Mouse (Mus musculus): ENCODE measurements around the gene Slc41a3.

Slc41a3 gene

DNA sequence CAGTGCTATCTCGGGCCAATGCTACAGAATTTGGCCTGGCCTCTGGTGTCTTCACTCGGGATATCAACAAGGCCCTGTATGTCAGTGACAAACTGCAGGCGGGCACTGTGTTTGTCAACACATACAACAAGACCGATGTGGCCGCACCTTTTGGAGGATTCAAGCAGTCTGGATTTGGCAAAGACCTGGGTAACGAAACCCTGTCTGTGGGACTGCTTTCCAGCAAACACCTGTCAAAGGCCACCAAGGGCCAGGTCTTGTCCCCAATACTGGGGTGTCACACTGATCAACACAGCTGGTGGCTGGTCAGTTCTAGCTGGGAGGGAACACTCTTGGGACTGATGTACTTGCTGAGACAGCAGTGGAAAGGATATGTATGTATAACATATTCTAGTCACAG is 6.3 kb upstream of the Slc41a3 start:
- no peak for DNase-seq

DNA sequence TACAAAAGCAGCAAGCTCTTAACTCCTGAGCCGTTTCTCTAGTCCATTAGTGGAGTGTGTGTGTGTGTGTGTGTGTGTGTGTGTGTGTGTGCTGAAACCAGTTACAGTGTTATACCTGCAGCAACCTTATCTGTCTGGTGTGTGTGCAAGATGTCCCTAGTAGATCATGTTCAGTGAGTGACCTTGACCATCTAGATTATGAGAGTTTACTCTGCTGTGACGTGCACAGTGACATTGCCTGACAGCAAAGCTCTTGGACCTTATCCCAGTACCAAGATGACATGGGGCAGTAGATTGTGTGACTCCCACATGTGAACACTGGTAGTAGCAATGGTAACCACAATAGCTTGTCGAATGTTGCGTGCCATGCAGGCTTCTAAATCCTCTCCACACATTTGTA is 4.2 kb upstream of the Slc41a3 start:
- DNase-seq, result no peak

DNA sequence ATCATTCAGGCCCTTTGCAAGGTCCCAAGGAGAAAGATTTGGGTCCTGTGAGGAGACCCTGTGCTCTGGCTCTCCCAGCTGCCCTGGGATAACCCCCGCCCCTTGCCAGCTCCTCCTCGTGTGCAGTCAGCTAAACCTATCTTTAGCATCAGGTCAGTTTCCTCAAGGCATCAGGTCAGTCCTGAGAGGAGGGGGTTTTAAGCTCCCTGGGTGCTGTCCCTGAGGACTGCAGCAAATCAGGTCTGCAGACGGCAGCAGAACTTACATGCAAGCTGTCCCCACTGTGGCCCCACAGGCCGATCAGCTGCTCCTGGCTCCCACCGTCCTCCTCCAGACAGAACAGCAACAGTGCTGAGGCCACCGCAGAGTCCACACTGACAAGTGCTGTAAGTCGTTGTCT is 2.8 kb upstream of the Slc41a3 start:
- no peak for DNase-seq

DNA sequence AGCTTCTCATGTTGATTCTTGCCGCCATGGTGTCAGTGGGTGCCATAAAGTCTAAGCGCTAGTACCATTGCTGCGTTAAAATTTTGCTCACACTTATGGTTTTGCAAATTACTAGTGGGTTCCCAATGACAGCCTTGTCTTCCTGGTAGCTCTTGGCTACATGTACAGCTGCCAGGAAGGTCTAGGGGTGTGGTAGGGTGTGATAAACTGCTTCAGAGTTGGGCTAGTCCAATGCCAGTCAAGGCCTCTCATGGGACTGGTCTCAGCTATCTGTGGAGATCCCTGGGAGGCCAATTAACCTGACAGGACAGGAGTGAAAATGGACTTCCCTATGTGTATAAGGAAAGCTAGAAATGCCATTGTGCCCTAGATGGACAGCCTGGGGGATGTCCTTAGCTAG is 2.2 kb upstream of the Slc41a3 start:
- DNase-seq, result no peak

DNA sequence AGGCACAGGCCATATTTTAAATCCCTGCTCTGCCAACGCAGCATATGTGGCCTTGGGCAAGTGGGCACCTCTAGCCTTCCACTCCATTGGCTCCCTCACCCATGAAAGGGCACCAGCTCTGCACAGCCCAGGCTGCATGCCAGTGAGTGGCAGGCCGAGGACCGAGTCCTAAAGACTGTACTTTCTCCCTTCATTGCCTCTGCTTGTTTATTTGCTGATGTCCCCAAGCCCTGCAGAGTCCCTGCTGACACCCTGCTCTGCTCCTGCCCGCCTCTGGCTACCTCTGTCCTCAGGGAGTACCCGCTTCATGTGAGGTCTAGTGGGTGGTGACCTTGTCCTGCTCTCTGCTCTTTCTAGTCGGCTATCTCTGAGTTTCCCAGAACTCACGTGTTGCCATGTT is 1.4 kb upstream of the Slc41a3 start:
- no peak for DNase-seq

DNA sequence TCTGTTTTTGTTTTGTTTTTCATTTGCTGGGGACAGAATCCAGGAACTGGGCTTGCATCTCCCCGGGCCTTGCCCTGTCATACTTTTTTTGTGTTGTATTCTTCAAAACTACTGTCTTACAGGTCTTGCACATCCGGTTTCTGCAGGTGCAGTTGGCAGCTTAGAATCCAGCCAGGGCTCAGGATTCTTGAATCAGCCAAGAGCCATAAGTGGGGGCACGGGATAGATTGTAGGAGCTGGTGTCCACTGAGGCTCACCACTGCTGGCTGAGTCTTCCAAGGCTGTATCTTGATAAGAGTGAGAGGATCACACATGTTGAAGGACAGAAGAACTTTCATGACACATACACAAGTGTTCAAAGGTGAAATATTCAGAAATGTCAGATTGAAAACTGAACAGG is 395 bp upstream of the Slc41a3 start:
- DNase-seq, result no peak

DNA sequence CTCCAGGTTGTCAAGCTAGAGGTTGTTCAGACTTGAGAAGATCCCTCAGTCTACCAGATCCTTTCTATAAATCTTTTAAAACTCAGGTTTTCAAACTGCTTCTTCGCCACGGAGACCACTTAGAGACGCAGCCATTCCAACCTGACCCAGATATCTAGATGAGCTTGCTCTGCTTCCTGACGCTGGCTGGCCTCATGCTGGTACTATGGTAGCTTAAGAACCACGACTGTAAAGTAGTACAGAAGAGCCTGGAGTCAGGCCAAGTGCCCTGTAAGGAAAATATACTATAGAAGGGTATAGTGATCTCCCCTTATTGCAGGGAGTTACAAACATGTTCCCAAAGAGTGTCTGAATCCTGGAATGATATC is 757 bp downstream of the Slc41a3 start:
- DNase-seq, result no peak

DNA sequence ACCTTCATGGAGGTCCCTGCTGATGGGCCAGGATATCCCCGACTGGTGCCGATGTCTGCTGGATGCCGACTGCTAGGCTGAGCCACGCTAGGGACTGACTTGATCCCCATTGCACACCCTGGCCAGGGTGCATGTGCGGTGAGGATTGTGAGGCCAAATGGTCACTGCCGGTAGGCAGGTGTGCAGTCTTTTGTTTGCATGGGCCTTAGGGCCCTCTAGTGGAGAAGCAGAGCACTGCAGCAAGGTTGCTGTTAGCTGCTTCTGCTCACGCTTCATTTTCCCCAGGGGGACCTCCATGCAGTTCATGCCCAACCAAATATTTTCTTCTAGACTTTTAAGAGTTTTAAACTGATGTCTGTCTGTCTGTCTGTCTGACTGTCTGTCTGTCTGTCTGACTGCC is 2.0 kb downstream of the Slc41a3 start:
- DNase-seq, result peak; percentile 77 to 84

DNA sequence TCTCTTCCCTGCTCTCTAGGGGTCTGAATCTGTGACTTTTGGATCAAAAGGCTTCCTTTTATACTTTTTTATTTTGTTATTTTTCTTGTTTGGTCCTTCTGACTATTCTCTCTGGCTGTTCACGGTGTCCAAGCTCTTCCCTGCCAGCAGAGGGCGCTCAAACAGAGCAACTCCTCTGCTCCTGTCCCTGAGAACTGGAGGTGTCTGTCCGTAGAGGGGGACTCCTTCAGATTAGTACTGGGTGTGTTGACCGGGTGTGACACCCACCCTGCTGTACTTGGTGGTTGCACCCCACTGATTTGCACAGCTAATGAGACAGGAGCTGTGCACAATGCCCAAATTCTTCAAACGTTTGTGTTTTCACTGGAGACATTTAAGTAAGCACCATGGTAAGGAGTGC is 2.7 kb downstream of the Slc41a3 start:
- peak; percentile 80 to 82 for DNase-seq

DNA sequence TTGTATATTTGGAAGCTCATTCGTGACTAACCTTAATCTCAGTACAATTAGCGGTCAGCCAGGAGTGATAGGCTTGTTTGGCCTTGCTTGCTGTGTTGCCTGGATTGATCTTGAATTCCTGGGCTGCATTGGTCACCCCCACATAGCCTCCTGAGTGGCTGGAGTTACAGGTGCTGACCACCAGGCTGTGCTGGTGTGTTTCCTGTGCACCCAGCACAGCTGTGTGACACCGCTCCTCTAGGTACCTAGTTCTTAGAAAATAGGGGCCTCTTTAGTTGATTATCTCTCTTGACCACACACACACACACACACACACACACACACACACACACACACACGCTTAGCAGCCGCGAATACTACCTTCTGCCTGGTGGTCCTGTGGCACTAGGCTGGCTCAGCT is 3.7 kb downstream of the Slc41a3 start:
- peak; percentile 56 to 70 for DNase-seq

DNA sequence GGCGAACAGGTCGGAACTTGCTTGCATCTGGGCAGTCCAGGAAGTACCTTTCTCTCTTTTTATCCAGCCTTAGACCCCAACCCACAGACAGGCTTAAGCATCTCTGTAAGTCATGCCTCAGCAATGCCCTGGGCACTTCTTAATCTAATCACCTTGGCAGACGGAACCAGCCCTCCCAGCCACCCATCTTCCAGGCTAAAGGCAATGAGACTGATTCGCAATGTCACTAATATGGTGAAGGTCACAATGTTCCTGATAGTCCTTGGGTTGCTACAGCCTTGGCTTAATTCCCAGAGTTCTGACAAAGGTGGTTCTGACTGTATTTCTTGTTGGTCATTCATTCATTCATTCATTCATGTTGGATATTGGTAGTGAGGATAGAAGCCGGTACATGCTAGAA is 5.7 kb downstream of the Slc41a3 start:
- DNase-seq, result no peak

DNA sequence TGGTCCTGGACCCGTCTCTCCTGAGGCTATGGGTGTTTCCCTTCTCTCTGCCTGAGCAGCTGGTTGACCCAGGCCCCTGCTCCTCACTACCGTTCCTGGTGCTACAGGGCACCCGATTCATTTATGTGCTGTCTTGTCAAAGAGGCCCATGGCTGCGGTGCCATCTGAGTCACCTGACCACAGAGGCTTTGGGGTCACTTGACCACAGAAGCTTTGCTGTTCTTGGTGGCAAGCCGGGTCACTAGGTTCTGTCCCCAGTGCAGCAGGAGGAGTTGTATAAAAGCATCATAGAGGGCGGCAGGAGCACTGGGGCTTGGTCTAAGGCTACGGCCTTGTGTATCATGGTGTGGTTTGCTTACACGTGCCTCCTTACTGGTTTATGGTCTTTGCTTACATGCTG is 8.8 kb downstream of the Slc41a3 start:
- DNase-seq, result no peak

DNA sequence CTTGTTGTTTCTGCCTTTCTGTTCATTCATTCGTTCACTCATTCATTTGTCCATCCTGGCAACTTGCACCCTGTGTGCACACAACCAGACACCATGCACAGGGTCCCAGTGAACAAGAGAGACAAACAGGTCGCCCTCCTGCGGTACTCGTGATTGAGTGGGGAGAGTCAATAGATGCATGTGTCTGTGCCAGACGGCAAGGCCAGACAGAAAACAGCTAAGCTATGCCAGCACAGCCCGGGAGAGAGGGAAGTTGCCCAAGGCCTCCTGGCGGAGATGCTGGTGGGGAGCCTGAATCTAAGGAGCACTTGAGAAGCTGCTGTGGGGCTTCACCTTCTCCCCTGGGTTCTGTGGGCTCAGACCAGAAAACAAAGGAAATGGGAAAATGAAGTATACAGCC is 10.8 kb downstream of the Slc41a3 start:
- DNase-seq, result no peak

DNA sequence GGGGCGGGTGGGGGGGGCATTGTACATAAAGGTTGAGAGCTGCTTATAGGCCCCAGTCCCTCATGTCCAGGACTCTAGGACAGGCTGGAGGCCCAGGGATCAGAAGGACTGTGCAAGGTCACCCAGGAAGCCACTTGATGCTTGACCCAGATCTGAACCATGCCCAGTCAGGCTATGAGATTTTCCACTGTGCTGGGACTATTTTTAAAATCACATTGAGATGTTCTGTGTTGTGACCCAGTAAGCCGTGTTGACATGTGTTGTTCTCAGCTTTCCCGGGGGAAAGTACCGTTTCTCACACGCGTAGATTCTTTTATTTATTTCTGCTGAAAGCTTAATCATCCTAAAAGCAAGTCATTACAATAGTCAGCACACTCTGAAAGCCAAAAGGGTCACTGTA is 11.5 kb downstream of the Slc41a3 start:
- no peak for DNase-seq

DNA sequence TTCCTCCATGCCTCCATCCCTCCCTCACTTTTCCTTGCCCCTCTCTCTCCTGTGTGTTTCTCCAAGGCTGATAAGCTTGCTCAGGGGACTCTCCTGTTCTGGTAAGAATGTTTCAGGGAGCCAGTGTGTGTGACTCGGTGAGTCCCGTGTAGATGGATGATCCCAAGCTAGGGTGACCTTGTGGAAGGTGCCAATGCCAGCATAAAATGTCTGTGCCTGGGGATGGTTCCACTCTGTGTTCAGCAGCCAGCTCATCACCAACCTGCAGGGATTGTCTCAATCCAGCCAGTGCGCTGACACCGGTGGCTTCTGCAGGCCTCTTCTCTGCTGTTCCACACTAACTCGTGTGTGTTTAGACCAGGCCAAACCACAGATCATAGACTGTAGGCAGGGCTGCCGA is 12.0 kb downstream of the Slc41a3 start:
- no peak for DNase-seq

DNA sequence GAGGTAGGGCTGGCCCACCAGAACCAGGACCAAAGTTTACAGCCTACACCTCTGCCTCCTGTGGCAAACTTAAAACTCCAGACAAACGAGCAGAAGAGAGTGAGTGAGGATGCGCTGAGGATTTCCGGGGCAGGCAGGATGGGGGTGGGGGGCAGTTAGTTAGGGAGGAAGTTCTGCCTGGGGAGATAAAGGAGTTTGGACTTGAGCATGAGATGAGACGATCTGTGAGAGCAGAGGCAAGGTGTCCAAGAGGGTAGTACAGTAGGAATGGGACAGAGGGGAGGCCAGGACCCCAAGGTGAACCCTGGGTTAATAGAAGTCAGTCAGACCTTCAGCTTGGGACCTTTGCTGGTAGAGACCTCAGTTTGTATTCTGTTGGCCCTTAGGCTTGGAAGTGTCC is 13.7 kb downstream of the Slc41a3 start:
- no peak for DNase-seq

DNA sequence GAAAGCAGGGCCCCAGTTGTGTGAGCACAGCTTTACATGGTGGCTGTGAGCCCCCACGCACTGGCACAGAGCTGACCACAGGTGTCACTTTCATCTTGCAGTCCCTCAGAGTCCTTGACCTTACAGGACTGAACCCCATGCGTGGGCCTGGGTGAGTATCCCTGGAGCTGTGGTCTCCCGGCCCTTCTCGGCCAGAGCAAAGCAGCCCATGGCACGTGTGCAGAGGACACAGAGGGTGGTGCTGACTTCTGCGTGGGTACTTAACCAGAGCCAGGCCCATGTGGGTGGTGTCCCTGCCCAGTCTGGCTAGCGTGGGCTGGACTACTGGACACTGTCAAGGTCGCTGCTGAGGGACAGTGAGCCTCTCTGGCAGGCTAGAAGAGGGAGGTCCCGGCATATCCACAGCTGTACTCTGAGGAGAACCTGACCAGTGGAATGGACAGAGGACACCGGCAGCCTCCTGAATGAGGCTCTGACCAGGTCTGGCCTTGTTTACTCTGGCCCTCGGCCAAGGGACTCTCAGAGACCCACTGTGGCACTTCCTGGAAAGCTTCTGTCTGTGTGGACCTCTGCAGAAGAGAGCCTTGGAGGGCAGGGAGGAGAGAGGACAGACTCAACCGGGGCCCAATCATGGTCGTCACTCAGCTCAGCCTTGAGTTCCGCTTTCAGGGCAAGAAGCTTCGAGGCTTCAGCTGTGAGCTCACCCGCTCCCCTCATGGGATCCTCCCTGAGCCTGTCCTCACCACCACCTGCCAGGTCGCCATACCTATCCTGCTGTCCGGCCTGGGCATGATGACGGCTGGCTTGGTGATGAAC is 14.5 kb downstream of the Slc41a3 start:
- peak; percentile 63 to 80 for DNase-seq

DNA sequence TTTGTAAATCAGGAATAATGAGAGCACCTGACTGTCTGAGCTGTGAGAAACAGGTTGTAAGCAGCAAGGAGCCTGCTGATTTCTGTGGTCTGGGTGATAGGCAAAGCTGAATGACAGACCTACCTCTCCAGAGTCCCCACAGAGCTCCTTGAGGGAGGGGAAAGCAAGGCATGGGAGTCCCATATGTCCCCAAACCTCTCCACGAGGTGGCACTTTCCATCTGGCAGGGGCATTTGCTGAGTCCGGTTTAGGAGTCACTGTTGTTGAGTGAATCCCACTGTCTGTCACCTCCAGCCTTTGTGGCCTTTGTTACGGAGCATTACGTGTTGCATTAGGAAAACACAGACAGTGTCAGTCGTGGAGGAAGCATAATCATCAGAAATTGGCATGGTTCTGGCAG is 15.4 kb downstream of the Slc41a3 start:
- DNase-seq, result no peak

DNA sequence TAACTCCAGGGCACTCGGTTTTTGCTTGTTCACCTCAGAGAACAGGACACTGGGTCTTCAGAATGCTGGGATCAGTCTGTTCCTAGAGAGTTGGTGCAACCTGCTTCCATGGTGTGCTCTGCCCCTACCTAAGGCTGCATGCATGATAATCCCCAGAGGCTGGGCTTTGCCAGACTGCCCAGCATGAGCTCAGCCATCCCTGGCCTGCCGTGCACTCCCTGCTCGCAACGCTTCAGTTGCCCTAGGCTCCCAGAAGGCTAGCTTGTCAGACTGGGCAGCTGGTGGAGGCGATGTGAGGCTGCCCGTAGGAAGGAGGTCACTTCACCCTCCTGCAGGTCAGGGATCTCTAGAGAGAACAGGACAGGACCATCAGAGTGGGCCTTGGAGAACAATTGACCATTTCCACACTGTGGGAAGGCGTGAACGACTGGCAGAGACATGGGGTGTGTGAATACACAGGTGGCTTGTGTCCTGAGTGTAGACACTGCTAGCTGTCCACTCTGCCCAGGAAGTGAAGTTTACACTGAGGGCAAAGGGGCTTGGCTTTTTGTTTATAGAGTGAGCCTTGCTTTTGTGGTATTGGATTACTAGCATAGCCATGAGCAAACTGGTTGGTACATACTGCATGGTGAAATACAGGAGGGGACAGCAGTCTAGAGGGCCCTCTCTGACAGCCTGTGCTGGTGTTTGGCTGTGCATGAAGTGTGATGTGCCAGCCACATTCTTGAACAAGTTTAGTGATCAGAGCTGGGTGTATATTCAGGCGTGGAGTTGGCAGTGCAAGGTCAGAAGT is 16.5 kb downstream of the Slc41a3 start:
- peak; percentile 68 to 81 for DNase-seq

DNA sequence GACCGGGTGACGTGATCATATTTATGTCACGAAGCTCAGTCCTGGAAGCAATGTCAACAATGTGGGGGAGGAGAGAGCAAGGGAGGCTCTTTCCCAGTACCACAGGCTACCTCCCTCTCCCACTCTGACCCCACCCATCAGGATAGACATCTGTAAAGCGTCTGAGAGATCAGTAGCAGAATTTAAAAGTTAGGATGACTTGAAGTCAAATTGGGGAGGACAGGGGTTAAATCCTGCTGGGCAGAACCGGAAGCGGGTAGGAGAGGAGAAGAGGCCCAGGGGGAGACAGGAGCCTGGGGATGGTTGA is 17.0 kb downstream of the Slc41a3 start:
- DNase-seq, result no peak

DNA sequence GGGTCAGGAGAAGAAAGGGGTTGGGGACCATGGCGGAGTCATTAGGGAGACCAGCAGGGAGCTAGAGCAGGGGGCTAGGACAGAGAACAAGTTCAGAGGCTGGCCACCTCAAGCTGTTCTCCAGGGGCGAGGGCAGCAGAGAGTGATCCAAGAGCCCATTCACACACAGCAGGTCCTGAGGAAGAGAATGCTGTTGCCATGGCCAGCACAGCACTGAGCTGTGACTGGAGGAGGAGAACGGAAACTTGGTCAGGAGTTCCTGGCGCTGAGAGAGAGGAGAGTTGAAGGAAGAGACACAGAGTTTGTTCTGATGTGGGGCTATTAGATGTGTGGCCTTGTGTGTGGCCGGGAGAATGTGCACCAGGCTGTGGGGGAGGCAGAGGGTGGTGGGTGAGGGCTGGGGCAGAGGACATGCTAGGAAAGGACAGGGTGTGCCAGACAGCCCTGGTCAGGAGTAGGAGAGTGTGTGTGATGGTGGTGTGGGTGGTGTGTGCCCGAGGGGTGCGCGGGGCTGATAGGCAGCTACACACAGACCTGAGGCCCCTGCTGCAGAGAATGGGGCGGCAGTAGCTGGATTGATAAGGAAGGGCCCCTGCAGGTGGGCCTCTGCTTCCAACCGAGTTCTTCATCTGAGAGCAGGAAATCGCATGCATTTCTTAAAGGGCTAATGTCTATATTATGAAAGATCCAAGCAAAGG is 18.4 kb downstream of the Slc41a3 start:
- no peak for DNase-seq

DNA sequence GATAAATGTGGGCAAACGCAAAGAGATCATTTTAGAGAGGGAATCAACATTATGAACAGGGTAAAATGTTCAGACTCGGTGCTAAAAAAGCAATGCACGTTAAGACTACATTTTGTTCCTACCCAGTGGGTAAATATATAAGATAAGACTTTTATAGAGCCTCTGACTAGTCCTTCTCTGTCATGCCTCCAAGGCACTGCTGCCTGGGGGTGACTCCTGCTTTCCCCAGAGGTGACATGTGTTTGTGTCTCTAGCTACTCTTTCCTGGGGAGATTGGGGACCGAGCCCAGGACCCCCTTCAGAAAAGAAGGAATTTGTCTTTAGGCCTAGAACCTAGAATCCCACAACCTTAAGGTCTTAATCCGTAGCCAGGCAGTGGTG is 18.9 kb downstream of the Slc41a3 start:
- DNase-seq, result no peak

DNA sequence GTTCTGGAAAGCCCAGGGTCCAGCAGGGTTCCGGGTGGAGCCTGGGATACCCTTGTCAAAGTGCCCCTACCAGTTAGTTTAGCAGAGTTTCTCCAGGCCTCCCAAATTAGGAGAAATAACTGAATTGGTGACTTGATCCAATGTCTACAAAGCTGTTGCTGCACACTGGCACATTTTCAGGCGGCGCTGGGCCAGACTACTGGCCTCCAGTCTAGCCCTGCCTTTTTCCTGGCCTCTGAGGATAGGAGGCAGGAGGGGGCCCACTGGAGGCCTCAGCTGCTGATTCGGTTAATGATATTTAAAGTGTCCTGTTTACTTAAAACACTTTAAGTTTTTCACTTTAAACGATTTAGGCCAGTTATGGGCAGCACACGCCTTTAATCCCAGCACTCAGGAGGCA is 19.7 kb downstream of the Slc41a3 start:
- DNase-seq, result peak; percentile 26 to 27

DNA sequence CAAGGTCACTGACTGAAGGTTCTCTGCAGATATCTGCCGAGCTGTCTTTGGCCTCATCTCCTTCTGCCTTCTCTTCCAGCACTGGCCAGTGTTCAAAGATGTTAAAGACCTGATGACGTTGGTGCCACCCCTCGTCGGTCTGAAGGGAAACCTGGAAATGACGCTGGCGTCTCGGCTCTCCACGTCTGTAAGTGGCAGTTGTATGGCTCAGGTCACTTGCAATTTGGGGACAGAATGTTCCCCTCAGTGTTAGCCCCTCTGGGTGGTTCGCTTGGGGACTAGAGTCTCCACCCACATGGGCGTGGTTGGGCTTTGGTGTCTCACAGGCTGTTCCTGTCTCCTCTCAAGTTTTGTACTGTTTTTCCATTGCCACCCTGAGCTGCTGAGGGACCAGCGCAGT is 20.2 kb downstream of the Slc41a3 start:
- DNase-seq, result no peak
